Mouse (Mus musculus) left cerebral cortex, postnatal 14 days (tissue): ENCODE measurements around the gene Atp5s. TPM values are rescaled to one million over a fixed set of nuclear protein-coding genes. Genes with fewer than 3 reads are reported as not detected.

Source experiments
- DNase-seq, 2 experiments: peaks; one replicate each; pipeline ENCODE4 v3.0.0; 2021 to 2022; ENCODE audit warnings: low spot score in 2 of 2, mixed read lengths in 1 of 2
- intact Hi-C: fragments of 180-260 bp; cut with DNase I; formaldehyde crosslinking; loops from one replicate; pipeline ENCODE4 v1.15.1; 2025
- long read RNA-seq, 2 experiments: library from polyadenylated mRNA; stranded (forward); transcript quantifications; one replicate each; pipeline ENCODE4 v2.0.0; 2021
- total RNA-seq, 2 experiments: library from RNA; stranded (reverse); gene quantifications; 2 replicates each; pipeline ENCODE4 v1.2.3; 2021

Gene Atp5s
- 10 to 100 TPM; 25.4 to 34.8 TPM for total RNA-seq
- long read RNA-seq, experiment 1, transcript Atp5s-201 (5 exons, 1,485 nt), result major isoform, 7 of 41 reads
- long read RNA-seq, experiment 1, partial matches to known transcripts, result 14 of 41 reads
- long read RNA-seq, experiment 1, other reads (novel, unspliced or antisense), result 19 of 41 reads
- long read RNA-seq, experiment 2, transcript Atp5s-201 (5 exons, 1,485 nt), result major isoform, 6 of 31 reads
- long read RNA-seq, experiment 2, partial matches to known transcripts, result 14 of 31 reads
- long read RNA-seq, experiment 2, other reads (novel, unspliced or antisense), result 9 of 31 reads

DNA sequence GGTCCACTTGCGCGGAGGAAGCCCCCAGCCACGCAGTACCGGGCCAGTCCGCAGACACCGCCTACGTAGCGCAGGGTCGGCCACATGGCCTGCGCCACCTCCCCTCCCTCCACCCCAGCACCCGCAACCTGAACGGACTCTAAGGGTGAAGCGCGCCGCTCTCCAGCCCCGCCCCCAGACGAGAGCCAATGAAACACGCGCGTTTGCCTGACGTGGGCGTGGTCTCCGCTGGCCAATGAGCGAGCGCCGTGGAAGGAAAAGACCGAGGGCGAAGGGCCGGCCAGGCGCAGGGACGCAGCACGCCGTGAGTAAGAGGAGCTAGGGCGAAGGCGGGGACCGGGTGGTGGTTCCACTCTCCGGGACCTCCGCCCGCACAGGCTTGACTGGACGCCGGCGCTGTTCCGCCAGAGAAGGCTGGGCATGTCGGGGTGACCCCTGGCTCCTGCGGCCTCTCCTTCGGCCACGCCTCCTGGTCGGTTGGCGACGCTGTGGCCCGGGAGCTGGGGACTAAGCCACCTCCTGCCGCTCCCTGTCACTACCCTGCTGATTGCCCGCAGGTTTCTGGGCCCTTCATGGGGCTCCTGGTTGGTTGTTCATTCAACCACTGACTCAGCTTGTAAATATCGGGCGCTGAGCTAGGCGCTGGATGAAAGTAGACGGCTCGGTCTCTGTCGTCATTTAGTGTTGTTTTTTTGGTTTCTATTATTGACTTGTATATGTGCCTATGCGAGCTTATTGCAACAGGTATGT lies at the start of gene Atp5s, which contains the start of gene L2hgdh:
TSS of gene Atp5s (plus strand) at position 240 of the 750 bp plus-strand sequence.
TSS of gene L2hgdh (minus strand) at position 163 of the 750 bp plus-strand sequence.
- intact Hi-C loops, result no loop called here
- peak; percentile 93 to 95 for DNase-seq

DNA sequence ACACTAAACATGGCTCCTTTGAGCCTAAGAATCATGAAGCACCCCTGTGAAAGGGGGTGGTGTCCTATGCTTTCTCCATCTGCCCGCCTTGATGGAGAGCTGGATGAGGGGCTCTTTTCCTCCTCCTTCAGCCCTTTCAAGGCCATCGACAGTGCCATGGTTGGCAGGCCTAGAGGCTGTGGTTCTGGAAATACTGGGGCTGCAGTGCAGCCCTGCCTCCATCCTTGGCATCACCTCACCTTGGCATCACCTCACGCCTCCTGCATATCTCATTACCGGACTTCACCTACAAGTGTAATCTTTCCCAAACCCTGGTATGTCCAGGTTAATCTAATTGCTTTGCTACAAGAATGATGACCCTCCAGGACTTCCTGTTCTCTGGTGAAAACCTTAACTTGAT lies 48.6 kb upstream of the Atp5s start:
- DNase-seq, result no peak
- intact Hi-C loops, result no loop called here

DNA sequence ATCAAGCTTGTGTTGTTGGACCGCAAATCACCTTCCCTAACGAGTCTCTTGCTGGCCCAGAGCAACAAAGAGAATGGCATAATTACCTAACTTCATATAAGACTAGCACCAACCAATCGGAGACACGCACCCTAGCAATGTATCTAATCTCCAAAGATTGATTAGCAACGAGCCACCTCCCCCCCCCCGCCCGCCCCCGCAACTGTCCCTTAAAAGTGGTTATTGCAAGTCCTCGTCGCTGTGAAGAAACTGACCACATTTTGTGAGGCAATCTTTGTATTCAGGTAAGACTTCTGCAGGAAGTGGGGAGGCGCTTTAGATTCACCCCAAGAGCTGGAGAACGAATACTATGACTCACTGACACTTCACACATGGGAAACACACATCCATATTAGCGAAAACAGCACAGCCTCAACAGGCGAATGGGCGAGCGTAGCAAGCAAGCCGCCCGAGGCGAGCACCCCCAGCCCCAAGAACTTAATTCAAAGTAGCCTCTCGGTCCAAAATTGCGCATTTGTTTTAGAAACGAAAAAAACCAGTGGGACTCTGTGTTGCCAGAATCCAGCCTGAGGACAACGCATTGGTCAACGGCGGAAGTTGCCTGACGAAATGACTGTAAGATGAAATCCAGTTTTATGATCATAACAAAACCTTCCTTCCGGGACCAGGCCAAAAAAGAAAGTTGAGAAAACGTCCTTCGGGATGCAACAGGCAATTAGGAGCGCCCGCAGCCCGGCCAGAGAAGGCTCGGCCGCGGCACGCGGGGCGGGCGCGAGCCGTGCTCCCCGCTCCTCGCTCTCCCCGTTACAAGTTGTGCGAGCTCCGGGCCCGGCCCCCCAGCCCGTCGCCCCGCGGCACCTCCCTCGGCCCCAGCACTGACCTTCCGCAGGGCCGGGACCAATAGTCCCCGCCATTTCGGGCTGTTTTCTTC lies 43.9 kb upstream of the Atp5s start:
- DNase-seq, result peak; percentile 15 to 28
- intact Hi-C loops, result loop anchor here (5.0 kb wide), 1 partner anchor 309 kb away; the partner anchor contains the start of genes Arf6 and Gm9887

DNA sequence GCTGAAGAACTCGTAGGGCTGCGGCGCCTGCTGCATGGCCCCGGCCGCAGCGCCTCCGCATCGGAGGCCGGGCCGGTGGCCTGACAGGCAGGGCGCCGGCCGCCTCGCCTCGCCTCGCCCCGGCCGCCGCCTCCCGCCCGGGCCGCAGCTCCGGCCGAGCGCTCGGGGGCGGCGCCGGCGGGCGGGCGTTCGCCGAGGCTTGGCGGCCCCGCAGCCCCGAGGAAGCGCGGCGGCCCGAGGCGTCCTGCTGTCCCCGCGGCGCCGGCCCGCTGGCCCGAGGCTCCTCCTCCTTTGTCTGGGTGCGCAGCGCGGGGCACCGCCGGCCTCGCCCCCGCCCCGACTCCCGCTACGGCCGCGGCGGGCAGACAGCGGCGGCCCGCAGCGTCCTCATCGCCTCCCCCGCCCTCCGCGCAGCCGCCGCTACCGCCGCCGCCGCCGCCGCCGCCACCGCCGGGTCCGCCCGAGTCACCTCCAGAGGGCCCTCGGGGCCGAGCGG lies 43.1 kb upstream of the Atp5s start, which contains the start of gene Sos2:
TSS of gene Sos2 (minus strand) at position 287 of the 496 bp plus-strand sequence.
- intact Hi-C loops, result loop anchor here (5.0 kb wide), 1 partner anchor 309 kb away; the partner anchor contains the start of genes Arf6 and Gm9887
- DNase-seq, result peak; percentile 9 to 45

DNA sequence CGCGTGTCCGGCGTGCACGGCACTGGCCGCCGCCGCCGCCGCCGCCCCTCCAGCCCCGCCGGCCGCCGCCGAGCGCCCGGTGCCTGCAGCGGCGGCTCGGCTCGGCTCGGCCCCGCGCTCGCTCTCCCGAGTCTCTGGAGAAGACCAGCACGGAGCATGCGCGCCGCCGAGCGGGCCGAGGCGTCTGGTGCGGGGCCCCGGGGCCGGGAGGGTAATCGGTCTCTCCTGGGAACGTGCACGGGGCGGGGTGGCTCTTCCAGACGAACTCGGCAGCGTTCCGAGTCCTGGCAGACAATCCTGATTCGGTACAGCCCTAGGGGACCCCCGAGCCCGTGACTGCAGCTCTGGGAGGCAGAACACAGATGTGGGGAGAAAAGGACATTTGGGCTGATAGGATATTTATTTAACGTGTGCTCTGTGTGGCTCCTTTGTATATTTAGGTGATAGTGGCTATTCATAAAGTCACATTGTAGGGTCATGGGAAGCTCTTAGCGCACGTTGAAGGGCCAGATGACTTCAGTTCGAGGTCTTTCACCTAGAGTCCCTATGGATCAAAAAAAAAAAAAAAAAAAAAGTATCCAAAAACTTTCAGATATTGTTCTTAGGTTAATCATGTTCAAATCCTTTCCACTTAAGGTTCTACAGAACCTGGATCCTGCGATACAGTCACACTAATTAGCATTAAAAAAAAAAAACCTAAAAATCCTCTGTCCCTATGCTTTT lies 42.5 kb upstream of the Atp5s start:
- peak; percentile 50 to 81 for DNase-seq
- intact Hi-C loops, result loop anchor here (5.0 kb wide), 1 partner anchor 310 kb away; the partner anchor contains the start of genes Arf6 and Gm9887

DNA sequence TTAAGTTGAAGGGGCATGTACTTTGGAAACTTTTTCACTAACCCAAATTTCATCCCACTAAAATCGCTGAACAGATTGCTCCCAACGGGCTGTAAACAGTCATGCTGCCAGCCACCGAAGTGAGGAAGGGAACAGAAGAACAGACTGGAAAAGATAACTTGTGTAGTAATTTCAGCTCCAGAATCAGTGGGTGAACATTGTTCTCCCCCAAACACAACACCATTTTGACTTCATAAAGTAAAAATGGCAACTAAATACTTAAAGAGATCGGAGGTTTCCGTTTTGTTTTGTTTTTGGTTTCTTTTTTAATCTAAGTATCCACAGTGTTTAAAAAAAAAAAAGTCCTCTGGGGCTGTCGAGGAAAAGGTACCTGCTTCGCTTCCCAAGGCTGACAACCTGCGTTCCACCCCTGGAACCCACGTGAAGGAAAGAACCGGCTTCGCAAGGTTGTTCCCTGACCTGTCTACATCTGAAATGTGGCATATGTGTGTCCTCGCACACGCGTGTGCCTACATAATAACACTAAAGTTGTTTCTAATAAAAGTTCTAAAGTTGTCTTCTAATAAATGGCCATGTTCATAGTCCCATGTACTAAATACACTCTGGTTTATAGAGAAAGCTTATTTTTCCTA lies 41.8 kb upstream of the Atp5s start:
- DNase-seq, result no peak
- intact Hi-C loops, result loop anchor here (5.0 kb wide), 1 partner anchor 311 kb away; the partner anchor contains the start of genes Arf6 and Gm9887

DNA sequence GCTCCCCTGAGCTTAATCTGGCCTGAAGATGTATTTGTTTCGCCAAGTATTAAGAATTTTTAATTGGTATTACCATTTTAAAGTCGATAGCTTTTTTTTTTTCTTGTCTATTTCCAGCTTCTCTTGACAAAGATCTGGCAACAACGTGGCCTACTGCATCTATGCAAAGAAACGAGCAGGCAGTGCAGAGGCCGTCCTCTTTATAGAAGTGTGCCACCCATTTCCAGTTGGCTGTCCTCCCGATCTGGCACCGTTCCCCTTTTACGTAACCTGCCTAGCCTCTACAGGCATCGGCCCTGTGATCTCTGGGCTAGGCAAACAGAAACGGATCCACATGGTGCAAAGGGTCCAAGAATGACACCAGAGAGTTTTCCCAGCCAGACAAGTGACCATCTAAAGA lies 41.2 kb upstream of the Atp5s start:
- intact Hi-C loops, result loop anchor here (5.0 kb wide), 1 partner anchor 311 kb away; the partner anchor contains the start of genes Arf6 and Gm9887
- DNase-seq, result peak; percentile 57 to 58

DNA sequence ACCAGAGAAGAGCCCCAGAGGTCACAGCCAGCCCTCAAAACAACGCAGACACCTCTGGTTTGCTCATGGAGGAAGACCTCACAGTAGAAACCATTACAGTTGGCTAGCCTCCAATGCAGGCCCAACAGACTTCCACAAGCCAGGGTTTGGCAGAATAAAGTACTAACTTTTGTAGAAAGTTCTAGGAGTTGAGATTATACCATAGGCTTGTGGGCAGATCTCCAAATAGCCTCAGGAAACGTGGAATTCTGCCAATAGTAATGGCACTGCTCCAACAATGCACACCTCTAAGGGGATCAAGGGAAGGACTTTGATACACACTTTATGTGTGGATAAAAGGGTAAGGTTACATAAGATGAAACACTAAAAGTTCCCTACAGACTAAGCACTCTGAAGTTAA lies 36.4 kb upstream of the Atp5s start:
- no peak for DNase-seq
- intact Hi-C loops, result no loop called here

DNA sequence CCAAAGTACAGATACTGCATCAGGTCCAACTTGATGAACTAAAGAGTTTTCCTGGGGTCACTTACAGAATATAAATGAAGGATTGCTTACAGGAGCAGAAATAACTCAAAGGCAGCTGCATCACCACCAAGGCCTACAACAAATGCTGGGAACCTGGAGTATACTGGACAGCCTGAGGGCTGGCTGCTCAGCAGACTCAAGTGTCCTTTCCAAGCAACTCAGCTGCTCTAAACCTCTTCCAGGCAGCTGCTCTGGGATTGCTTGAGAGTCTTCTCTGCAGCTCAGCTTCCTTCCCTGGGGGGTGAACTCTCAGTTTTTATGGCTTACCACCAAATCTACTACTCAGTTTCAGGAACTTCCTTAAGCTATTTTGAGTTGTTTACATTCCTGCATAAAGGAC lies 35.7 kb upstream of the Atp5s start:
- intact Hi-C loops, result no loop called here
- no peak for DNase-seq

DNA sequence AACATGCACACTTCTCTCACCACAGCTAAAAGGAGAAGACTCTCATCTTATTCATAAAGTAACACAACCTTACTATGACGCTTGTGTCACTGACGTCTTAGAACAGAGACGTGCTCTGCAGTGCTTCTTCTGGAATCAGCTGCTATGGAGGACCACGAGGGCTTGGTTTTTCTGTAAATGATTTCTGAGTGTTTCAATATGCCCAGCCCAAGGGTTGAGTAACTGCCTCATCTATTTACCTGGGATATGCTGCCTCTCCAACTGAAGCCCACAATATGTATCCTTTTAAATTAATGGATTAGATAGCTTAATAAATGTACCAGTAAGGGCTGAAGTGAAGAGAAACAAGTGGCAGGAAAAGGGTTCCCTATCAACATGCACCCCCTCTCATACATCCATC lies 34.0 kb upstream of the Atp5s start:
- DNase-seq, result no peak
- intact Hi-C loops, result no loop called here

DNA sequence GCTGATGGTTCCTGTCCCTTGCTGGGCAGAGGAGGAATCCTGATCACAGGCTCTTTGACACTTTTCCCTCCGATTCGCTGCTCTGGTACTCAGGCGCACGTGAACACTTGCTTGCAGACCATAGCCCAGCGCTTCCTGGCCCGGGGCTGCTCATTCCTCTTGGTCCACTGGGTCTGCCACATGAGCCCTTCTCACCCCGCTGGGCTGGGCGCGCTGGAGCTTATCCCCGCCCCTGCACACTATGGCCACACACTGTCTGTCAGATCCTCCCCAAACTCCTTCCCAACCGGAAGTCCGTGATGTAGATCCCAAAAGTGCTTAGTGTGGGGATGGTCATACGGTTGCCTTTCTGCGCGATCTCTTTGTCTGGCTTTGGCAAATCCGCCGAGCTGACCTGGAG lies 31.3 kb upstream of the Atp5s start:
- intact Hi-C loops, result no loop called here
- no peak for DNase-seq

DNA sequence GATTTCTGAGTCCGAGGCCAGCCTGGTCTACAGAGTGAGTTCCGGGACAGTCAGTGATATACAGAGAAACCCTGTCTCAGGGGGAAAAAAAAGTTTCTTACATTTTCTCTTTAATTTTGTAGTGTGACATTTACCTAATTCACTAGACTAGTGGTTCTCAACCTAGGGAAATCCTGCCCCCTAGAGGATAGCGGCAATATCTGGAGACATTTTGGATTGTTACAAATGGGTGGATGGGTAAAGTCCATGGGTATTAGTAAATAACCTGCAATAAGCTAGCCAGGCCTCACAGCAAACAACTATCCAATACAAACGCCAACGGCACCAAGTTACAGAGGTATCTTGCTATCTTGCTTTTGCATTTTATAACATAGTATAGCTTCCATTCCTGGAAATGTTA lies 28.0 kb upstream of the Atp5s start:
- intact Hi-C loops, result no loop called here
- peak; percentile 20 to 52 for DNase-seq

DNA sequence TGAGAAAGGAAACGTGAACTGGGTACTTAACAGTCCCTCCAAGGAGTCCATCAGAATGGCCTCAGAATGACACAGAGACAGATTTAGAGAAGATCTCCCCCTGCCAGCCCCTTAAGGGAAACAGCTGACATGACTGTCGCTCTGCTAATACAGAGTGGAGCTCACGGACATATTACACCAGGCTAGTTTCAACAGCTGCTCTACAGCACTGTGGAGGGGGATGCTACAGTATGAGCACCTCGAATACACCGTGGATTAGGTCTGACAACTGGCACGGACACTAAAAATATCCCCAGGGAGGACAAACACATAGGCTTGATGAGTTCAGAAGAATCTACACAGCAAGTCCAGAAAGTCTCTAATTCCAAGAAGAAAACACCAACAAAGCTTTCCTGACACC lies 26.4 kb upstream of the Atp5s start:
- DNase-seq, result no peak
- intact Hi-C loops, result no loop called here

DNA sequence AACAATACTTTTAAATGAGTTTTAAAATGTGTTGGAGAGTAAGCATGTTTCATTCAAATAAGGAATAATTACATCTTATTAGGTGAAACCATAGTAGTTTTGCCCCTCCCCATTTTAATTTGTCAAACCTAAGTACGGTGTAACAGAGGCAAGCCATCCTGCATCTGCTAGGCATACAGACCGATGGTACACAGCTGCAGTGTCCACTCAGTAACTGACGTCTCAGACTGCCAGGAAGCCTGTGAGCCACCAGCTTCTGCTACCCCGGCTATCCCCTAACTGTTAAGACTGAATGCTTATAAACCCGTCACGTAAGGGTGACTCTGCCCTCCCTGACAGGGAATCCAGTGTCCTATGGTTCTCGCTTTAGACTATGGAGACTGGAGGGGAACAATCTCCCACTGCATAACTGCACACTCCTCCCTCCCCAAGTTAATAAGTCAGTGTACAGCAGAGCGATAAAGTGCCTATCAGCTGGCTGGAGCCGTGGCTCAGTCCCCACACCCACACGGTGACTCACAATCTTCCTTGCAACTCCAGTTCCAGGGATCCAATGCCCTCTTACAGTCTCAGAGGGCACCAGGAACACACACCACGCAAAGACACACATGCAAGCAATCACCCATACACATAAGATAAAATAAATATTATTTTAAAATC lies 19.8 kb upstream of the Atp5s start:
- DNase-seq, result no peak
- intact Hi-C loops, result no loop called here

DNA sequence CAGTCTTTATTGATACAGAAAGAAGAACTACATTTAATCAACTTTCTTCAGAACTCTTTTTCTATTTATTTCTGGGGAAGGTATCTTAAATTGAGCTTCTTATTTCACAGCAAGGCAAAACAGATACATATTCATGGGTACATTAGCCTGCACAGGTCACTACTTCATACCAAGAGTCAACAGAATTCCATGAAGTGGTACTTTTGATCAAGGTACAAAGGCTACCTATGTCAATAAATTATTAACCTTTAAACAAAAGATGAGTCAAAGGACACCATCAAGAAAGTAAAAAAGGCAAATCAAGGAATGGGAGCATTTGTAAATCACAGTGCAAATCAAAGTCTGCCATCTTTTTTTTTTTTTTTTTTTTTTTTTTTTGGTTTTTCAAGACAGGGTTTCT lies 11.1 kb upstream of the Atp5s start:
- no peak for DNase-seq
- intact Hi-C loops, result no loop called here

DNA sequence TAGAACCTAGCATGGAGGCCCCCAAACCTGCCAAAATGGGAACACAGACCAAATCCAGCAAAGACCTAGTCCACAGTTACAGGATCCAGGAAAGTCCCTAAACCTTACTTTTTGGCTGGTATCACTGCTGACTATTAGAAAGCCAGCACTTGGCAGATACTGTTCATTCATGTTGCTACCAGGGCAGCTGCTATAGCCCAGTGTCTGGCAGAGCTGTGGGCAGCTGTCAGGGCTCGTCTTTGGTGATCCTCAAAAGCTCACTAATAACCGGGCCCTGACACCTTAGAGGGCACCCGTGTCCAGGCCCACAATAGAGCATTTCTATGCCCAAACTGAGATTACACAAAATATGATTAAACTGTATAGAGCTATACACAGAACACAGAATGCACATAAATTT lies 1.9 kb upstream of the Atp5s start:
- intact Hi-C loops, result no loop called here
- DNase-seq, result no peak

DNA sequence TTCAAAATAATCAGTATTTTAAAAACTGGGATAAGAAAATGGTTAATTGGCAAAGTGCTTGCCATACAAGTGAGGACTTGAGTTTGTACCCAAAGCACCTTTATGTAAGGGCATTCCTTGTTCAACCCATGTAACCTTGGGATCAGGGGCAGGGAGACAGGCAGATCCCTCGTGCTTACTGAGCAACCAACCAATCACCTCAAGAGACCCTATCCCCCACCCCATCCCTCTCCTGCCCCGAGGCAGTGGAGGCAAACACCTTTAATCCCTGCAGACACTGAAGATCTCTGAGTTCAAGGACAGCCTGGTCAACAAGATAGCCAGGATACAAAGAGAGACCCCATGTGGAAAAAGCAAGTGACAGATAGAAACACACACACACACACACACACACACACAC lies 1.4 kb upstream of the Atp5s start:
- no peak for DNase-seq
- intact Hi-C loops, result no loop called here
